Mouse (Mus musculus) stomach, postnatal 0 days (tissue): ENCODE data around the gene Fancm. TPM values are rescaled to one million over a fixed set of nuclear protein-coding genes. Genes with fewer than 3 reads are reported as not detected.
A peak's percentile ranks its signal among the peaks of the same experiment; 100 is the strongest.

Experiments used
- ATAC-seq: fragments of 200-750 bp; cut with Nextera tagmentation; 2 replicates; pipeline ENCODE4 v1.8.0; 2017; ENCODE audit not compliant: low FRiP score, low TSS enrichment
- DNase-seq: peaks from one replicate; pipeline ENCODE4 v3.0.0-alpha.2; 2016; ENCODE audit warnings: low spot score
- H3K27ac ChIP-seq: fragments of 300-500 bp; sonication (generic); replicated peaks from 2 replicates; pipeline ENCODE4 v1.5.1; 2014; ENCODE audit warnings: mild to moderate bottlenecking, control low read depth
- H3K27me3 ChIP-seq: fragments of 300-500 bp; sonication (generic); 2 replicates; pipeline ENCODE4 v1.6.1; 2014; ENCODE audit warnings: low read length; ENCODE audit not compliant: control insufficient read depth, insufficient read depth
- H3K36me3 ChIP-seq: fragments of 300-500 bp; sonication (generic); 2 replicates; pipeline ENCODE4 v1.6.1; 2014; ENCODE audit warnings: low read length, mixed read lengths; ENCODE audit not compliant: control insufficient read depth, insufficient read depth
- H3K4me1 ChIP-seq: fragments of 300-500 bp; sonication (generic); replicated peaks from 2 replicates; pipeline ENCODE4 v1.6.1; 2014; ENCODE audit warnings: antibody characterized with exemption; ENCODE audit not compliant: control insufficient read depth, insufficient read depth
- H3K4me2 ChIP-seq: fragments of 300-500 bp; sonication (generic); replicated peaks from 2 replicates; pipeline ENCODE4 v1.6.1; 2014; ENCODE audit warnings: low read depth, mild to moderate bottlenecking, control low read depth, moderate library complexity
- H3K4me3 ChIP-seq: fragments of 300-500 bp; sonication (generic); 2 replicates; pipeline ENCODE4 v1.5.1; 2014; ENCODE audit warnings: low read depth, low read length, control low read depth
- H3K9ac ChIP-seq: fragments of 300-500 bp; sonication (generic); 2 replicates; pipeline ENCODE4 v1.6.1; 2014; ENCODE audit warnings: mild to moderate bottlenecking, low read length, control low read depth, mixed read lengths
- H3K9me3 ChIP-seq: fragments of 300-500 bp; sonication (generic); 2 replicates; pipeline ENCODE4 v1.6.1; 2016; ENCODE audit warnings: low read length; ENCODE audit not compliant: control insufficient read depth
- CTCF ChIP-seq: IDR thresholded peaks from 2 replicates; pipeline ENCODE4 v1.5.1; 2016; ENCODE audit warnings: antibody characterized with exemption, low read depth, mild to moderate bottlenecking, moderate library complexity
- EP300 ChIP-seq: optimal IDR thresholded peaks from 2 replicates; pipeline ENCODE3; 2016; ENCODE audit warnings: antibody characterized with exemption
- WGBS: fragments of 180-500 bp; shearing (Covaris S2); extraction: QIAGEN DNeasy Blood & Tissue Kit; methylation state at CpG from one replicate; pipeline ENCODE4 v1.1.7; 2014; 5-methylcytosine and 5-hydroxymethylcytosine counted together
- polyA plus RNA-seq: library from polyadenylated mRNA; unstranded; fragments of >200 nt; fragmentation: Nextera tagmentation; extraction: Ambion mirVana; gene quantifications from 2 replicates; pipeline ENCODE4 v1.2.1, GENCODE M21; 2015

Fancm gene
- polyA plus RNA-seq, 1 experiment from 2014 or later: 3.6 TPM

DNA sequence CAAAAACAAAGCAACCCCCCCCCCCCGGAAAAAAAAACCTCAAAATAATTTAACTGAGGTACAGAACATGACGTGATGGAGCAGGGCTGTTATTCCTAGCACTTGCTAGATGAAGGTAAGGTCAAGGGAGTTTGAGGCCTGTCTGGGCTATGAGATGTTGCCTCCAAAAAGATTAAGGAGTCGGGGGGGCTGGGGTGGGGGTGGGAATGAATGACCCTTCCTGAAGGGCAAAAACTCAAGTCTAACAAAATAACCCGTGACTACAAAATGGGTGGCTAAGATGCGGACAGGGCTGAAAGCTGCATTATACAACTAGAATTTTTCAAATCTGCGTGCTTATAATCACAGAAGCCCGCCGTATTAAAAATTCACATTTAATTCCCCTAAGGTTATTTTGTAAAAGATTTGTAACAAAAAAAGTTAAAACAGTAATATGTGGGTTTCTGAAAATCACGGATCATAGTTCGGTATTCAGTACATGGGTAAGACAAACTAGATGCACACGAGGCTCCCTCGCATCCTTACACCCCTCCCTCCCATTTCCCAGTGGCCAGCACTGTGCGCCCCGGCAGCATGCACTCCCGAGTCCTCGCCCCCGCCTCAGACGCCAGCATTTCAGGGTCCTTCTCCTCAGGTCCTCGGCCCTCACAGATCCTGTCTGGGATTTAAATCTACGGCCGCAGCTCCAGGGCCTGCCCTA lies 2.3 kb upstream of the Fancm start:
- Histone ChIP-seq H3K9ac (peak overlapping the region; percentile 92), H3K27me3 (no peaks in the 10 kb centered on the region), H3K4me3 (peak overlapping the region; percentile 83), H3K9me3 (no peaks in the 10 kb centered on the region), H3K36me3 (no peaks in the 10 kb centered on the region), H3K27ac (peak overlapping the region; percentile 96), H3K4me1 (no peaks in the 10 kb centered on the region), H3K4me2 (peak overlapping the region; percentile 72)
- no peak for TF ChIP-seq CTCF
- no peak for TF ChIP-seq EP300
- 2% methylated on average over 21 of the region's 21 CpGs for WGBS
- no peak for DNase-seq
- no peak for ATAC-seq

DNA sequence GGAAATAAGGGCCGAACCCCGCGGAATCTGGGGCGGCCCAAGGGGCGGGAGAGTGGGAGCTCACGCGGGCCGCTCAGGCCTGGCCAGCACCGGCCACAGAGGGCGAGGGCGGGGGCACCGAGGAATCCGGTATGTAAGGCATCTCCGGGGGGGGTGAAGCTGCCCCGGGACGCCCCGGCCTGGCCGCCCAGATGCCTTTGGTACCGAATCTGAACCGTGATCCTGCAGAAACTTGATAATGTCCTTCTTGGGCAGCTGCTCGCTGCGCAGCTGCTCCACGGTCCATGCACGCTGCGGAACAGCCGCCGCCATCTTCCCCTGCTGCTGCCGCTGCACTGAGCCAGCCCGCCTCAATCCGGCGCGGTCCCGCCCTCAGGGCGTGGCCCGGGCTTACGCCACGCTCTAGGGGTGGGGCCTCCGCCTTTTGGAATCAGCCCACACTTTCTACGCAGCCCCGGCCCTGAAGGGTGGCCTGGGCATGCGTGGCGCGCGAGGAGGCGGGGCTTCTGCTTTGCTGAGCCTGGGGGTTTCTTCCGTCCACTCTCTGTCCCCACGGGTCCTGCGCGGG lies 1.7 kb upstream of the Fancm start, which contains the start of gene Fkbp3:
Gene Fkbp3 (minus strand): TSS at position 397 of the 568 bp plus-strand sequence.
- TF ChIP-seq CTCF (no peak), EP300 (peak; percentile 91)
- Histone ChIP-seq H3K4me2 (peak within 1 kb of the TSS; percentile 85), H3K4me3 (peak within 1 kb of the TSS; percentile 83), H3K27me3 (no peaks in the 10 kb centered on the region), H3K4me1 (no peaks in the 10 kb centered on the region), H3K9me3 (no peaks in the 10 kb centered on the region), H3K36me3 (no peaks in the 10 kb centered on the region), H3K9ac (peak within 1 kb of the TSS; percentile 92), H3K27ac (peak within 1 kb of the TSS; percentile 96)
- WGBS: under 1% methylated on average over 49 of the region's 49 CpGs
- DNase-seq: peak; percentile 98
- peak; percentile 99 for ATAC-seq

DNA sequence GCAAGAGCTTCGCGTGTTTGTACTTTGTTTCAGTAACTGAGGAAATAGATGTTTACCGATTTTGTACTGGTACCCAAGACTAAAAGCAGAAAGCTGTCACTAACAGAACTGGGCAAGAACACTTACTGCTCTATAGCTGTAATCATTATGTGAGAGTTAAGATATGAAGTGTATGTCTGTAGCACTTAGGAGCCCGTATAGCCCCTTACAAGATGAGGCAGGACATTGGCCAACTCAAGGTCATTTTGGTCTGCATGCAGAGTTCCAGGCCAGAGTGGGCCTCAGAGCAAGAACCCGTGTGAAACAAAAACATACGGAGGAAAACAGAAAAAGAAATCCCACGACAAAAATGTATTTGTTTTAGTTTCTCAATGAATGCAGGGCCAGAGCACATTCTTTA lies 752 bp upstream of the Fancm start:
- Histone ChIP-seq H3K9ac (no peak overlapping the region), H3K9me3 (no peaks in the 10 kb centered on the region), H3K4me1 (no peaks in the 10 kb centered on the region), H3K36me3 (no peaks in the 10 kb centered on the region), H3K4me2 (peak overlapping the region; percentile 85), H3K27me3 (no peaks in the 10 kb centered on the region), H3K4me3 (peak overlapping the region; percentile 83), H3K27ac (0 out of 2 replicates have a peak overlapping the region, but pooled peaks have one; percentile 58)
- no peak for DNase-seq
- 32% methylated on average over 7 of the region's 7 CpGs for WGBS
- no peak for TF ChIP-seq EP300
- no peak for TF ChIP-seq CTCF
- ATAC-seq: no peak

DNA sequence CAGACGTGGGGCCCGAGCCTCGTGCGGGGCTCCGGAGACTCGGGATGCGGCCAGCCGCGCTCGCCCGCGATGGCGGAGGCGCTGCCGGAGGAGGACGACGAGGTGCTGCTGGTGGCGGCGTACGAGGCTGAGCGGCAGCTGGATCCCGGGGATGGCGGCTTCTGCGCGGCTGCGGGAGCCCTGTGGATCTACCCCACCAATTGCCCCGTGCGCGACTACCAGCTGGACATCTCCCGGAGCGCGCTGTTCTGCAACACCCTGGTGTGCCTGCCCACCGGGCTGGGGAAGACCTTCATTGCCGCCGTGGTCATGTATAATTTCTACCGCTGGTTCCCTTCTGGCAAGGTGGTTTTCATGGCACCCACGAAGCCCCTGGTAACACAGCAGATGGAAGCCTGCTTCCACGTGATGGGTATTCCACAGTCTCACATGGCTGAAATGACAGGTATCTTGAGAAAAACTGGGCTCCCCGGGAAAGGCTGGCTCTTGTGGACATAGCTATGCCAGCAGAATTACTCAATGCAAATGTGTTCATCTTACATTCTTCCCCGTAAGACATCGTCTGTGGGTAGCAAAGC lies 419 bp downstream of the Fancm start:
- under 1% methylated on average over 40 of the region's 41 CpGs for WGBS

DNA sequence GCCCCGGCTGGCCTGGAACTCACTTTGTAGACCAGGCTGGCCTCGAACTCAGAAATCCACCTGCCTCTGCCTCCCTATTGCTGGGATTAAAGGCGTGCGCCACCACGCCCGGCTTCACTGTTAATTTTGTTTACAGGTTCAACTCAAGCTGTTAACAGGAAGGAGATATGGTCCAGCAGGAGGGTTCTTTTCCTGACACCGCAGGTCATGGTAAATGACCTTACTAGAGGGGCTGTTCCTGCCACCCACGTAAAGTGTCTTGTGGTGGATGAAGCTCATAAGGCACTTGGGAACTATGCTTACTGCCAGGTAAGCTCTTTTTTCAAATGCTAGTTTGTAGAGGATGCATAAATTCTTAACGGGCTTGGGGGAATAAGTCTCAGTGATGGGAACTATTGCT lies 1.5 kb downstream of the Fancm start:
- Histone ChIP-seq H3K4me3 (no peak overlapping the region), H3K9me3 (no peaks in the 10 kb centered on the region), H3K27ac (no peak overlapping the region), H3K9ac (no peak overlapping the region), H3K36me3 (no peaks in the 10 kb centered on the region), H3K4me1 (no peaks in the 10 kb centered on the region), H3K4me2 (no peak overlapping the region; the same call in 1 of the 2 replicates), H3K27me3 (no peaks in the 10 kb centered on the region)
- no peak for DNase-seq
- WGBS: 75% methylated on average over 9 of the region's 9 CpGs
- ATAC-seq: no peak
- TF ChIP-seq EP300 (no peak), CTCF (no peak)

More for the DNA sequence above, 419 bp downstream of the Fancm start:
- no peaks in the 10 kb centered on the region for H3K9me3 ChIP-seq
- no peak for DNase-seq
- H3K4me3 ChIP-seq: peak overlapping the region; percentile 83
- H3K36me3 ChIP-seq: no peaks in the 10 kb centered on the region
- no peaks in the 10 kb centered on the region for H3K27me3 ChIP-seq
- H3K9ac ChIP-seq: peak overlapping the region; percentile 74
- peak overlapping the region; percentile 85 for H3K4me2 ChIP-seq
- ATAC-seq: no peak
- peak overlapping the region; percentile 59 for H3K27ac ChIP-seq
- no peaks in the 10 kb centered on the region for H3K4me1 ChIP-seq
- TF ChIP-seq EP300 (no peak), CTCF (no peak)

DNA sequence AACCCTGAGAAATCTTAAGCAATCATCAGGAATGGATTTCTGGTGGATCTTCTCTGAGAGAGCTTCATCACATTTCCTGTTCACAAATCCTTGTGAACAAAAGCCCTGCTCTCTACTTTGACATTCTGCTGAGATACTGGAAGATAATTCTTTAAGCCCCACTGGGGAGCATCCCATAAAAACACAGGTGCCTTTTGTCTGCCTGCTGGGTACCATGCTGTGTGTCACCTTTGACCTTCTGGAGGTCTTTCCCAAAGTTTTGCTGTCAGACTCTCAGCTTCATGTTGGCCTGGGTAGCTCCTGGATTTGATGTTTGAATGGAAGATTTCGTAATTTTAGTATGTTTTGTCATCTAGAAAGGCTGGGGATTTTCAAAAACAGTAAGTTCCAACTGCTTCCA lies 33.3 kb downstream of the Fancm start:
- H3K9me3 ChIP-seq: no peaks in the 10 kb centered on the region
- DNase-seq (no peak), ATAC-seq (no peak)
- no peak overlapping the region for H3K4me3 ChIP-seq
- H3K36me3 ChIP-seq: peaks cover 4% of the 10 kb centered on the region; the same call in 1 of the 2 replicates
- WGBS: 69% methylated on average over 1 of the region's 1 CpGs
- H3K4me2 ChIP-seq: no peak overlapping the region
- no peaks in the 10 kb centered on the region for H3K27me3 ChIP-seq
- no peak overlapping the region for H3K9ac ChIP-seq
- no peak overlapping the region for H3K27ac ChIP-seq
- TF ChIP-seq CTCF: no peak
- TF ChIP-seq EP300: no peak
- no peaks in the 10 kb centered on the region for H3K4me1 ChIP-seq
